Mouse (Mus musculus): Measurements from ENCODE around the gene D430019H16Rik.

The D430019H16Rik gene

GRCm38 (mm10) chr12:105537162-105537561 lies 83.5 kb downstream of the D430019H16Rik start:
- no peak for DNase-seq (ENCODE audit: low spot score)

GRCm38 (mm10) chr12:105539649-105540048 lies 86.0 kb downstream of the D430019H16Rik start:
- no peak for DNase-seq (ENCODE audit: low spot score)

- DNase-seq (ENCODE audit: low spot score), result no peak
Measured at GRCm38 (mm10) chr12:105541590-105542402, 88.1 kb downstream of the D430019H16Rik start.

DNA sequence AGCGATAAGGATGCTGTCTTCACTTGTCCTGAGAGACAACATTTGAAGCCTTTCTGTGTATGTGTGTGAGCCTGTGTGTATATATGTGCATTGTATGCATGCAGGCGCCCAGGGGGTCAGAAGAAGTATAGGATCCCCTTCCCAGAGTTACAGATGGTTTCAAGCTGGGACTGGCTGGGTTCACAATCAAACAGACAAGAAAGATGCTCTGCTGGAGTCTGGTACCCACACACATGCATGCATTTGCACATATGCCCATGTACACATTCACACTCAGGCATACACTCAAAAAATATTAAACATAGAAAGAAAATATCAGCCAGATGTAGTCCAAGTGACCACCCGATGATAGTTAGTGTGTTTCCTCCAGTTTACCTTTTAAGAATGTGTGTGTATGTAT lies 88.9 kb downstream of the D430019H16Rik start:
- no peak for DNase-seq (ENCODE audit: low spot score)
